Mouse (Mus musculus) gastrocnemius, postnatal 14 days (tissue): ENCODE measurements at regions not wholly inside any gene's neighbourhood (a gene's known extent, or its start where the extent isn't known, plus 50 kb on each side); places are given as distances from the start of the nearest gene placed in this dataset.

Experiments
- DNase-seq: peaks from one replicate; pipeline ENCODE4 v3.0.0; 2021; ENCODE audit warnings: mixed read lengths
- intact Hi-C: fragments of 180-260 bp; cut with DNase I; formaldehyde crosslinking; loops from one replicate; pipeline ENCODE4 v1.15.1; 2025; ENCODE audit warnings: low total_unique reads

- no peak for DNase-seq
- intact Hi-C loops, result no loop called here
These were observed 102.3 kb downstream of the Aldh8a1 start for GRCm38 (mm10) chr10:21479403-21479802.

GRCm38 (mm10) chr10:21481255-21481654, 104.2 kb downstream of the Aldh8a1 start:
- no peak for DNase-seq
- intact Hi-C loops, result no loop called here

- intact Hi-C loops, result no loop called here
- DNase-seq, result no peak
These were observed 105.0 kb downstream of the Aldh8a1 start for GRCm38 (mm10) chr10:21482055-21482454.

- intact Hi-C loops, result no loop called here
- DNase-seq, result no peak
These were observed 105.6 kb downstream of the Aldh8a1 start for GRCm38 (mm10) chr10:21482659-21483058.

GRCm38 (mm10) chr10:21483373-21483772, 106.3 kb downstream of the Aldh8a1 start:
- intact Hi-C loops, result no loop called here
- no peak for DNase-seq

- DNase-seq, result no peak
- intact Hi-C loops, result no loop called here
These were observed 104.5 kb upstream of the 1700020N01Rik start for GRCm38 (mm10) chr10:21488374-21488930.

- no peak for DNase-seq
- intact Hi-C loops, result no loop called here
These were observed 102.0 kb upstream of the 1700020N01Rik start for GRCm38 (mm10) chr10:21490910-21491309.

GRCm38 (mm10) chr10:21492254-21492894, 100.6 kb upstream of the 1700020N01Rik start:
- intact Hi-C loops, result no loop called here
- DNase-seq, result no peak

- DNase-seq, result no peak
- intact Hi-C loops, result no loop called here
These were observed 98.4 kb upstream of the 1700020N01Rik start for GRCm38 (mm10) chr10:21494536-21494935.

GRCm38 (mm10) chr10:21497110-21497509, 95.8 kb upstream of the 1700020N01Rik start:
- intact Hi-C loops, result no loop called here
- DNase-seq, result no peak

GRCm38 (mm10) chr10:21498143-21498542, 94.8 kb upstream of the 1700020N01Rik start:
- intact Hi-C loops, result no loop called here
- no peak for DNase-seq

- no peak for DNase-seq
- intact Hi-C loops, result no loop called here
These were observed 91.3 kb upstream of the 1700020N01Rik start for GRCm38 (mm10) chr10:21501658-21502057.

GRCm38 (mm10) chr10:21504431-21504830, 88.5 kb upstream of the 1700020N01Rik start:
- intact Hi-C loops, result no loop called here
- DNase-seq, result no peak

GRCm38 (mm10) chr10:21511386-21511785, 81.6 kb upstream of the 1700020N01Rik start:
- intact Hi-C loops, result no loop called here

GRCm38 (mm10) chr10:21512486-21512885, 80.5 kb upstream of the 1700020N01Rik start:
- intact Hi-C loops, result no loop called here
- no peak for DNase-seq

More at GRCm38 (mm10) chr10:21511386-21511785, 81.6 kb upstream of the 1700020N01Rik start:
- no peak for DNase-seq

- intact Hi-C loops, result no loop called here
These were observed 75.2 kb upstream of the 1700020N01Rik start for GRCm38 (mm10) chr10:21517721-21518120.

GRCm38 (mm10) chr10:21520854-21521253, 72.1 kb upstream of the 1700020N01Rik start:
- no peak for DNase-seq
- intact Hi-C loops, result no loop called here

More at GRCm38 (mm10) chr10:21517721-21518120, 75.2 kb upstream of the 1700020N01Rik start:
- DNase-seq, result no peak

GRCm38 (mm10) chr10:21525555-21525954, 67.4 kb upstream of the 1700020N01Rik start:
- intact Hi-C loops, result no loop called here
- no peak for DNase-seq

- intact Hi-C loops, result no loop called here
- no peak for DNase-seq
These were observed 64.5 kb upstream of the 1700020N01Rik start for GRCm38 (mm10) chr10:21528396-21528795.

- DNase-seq, result no peak
- intact Hi-C loops, result no loop called here
These were observed 63.7 kb upstream of the 1700020N01Rik start for GRCm38 (mm10) chr10:21529098-21529749.

GRCm38 (mm10) chr10:21532142-21532541, 60.8 kb upstream of the 1700020N01Rik start:
- no peak for DNase-seq
- intact Hi-C loops, result no loop called here
